Mouse (Mus musculus) E14TG2a.4 (cell line): ENCODE measurements around the gene Bmpr2.

Experiments
- CTCF ChIP-seq: conservative IDR thresholded peaks from 2 replicates; pipeline ENCODE4 v1.5.1; 2014; ENCODE audit warnings: low read length
- NANOG ChIP-seq: IDR thresholded peaks from 2 replicates; pipeline ENCODE4 v1.6.1; 2014; ENCODE audit warnings: borderline replicate concordance, low read length, mixed read lengths
- POU5F1 ChIP-seq: IDR thresholded peaks from 2 replicates; pipeline ENCODE4 v1.6.1; 2014; ENCODE audit warnings: low read length, borderline replicate concordance

DNA sequence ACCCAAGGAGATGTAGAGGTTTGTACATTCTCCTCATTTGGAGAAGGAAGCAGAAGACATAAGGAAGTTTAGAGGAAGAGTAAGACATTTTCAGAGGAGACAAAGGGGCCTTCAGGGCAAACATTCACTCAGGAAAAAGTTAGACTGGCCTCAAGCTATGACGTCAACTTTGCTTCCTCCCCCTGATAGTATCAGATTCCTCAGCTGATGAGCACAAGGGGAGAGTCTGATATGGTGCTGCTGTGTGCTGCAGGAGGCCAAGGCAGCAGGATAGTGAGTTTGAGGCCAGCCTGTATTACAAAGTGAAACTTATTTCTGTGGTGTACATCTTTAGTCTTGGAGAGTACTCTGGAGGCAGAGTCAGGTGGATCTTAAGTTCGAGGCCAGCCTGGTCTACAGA, 14.2 kb upstream of the Bmpr2 start:
- TF ChIP-seq CTCF = no peak
- TF ChIP-seq NANOG = no peak
- no peak for TF ChIP-seq POU5F1
